Mouse (Mus musculus) small intestine, adult 2 months (tissue): ENCODE measurements around the gene Smarca1. TPM values are rescaled to one million over a fixed set of nuclear protein-coding genes. Genes with fewer than 3 reads are reported as not detected.

Experiments used
- H3K27ac ChIP-seq: fragments of 200-500 bp; 2 replicates; pipeline ENCODE4 v1.5.1; 2012; ENCODE audit warnings: low read depth, low read length, control low read depth, inconsistent platforms; ENCODE audit not compliant: insufficient read depth
- H3K27me3 ChIP-seq: fragments of 200-500 bp; 2 replicates; pipeline ENCODE4 v1.6.1; 2012; ENCODE audit warnings: mild to moderate bottlenecking, moderate library complexity, low read length, inconsistent platforms; ENCODE audit not compliant: control insufficient read depth, insufficient read depth
- H3K36me3 ChIP-seq: fragments of 200-500 bp; 2 replicates; pipeline ENCODE4 v1.6.1; 2012; ENCODE audit warnings: mild to moderate bottlenecking, low read length, control low read depth, inconsistent platforms; ENCODE audit not compliant: control insufficient read depth, insufficient read depth
- H3K4me1 ChIP-seq: fragments of 200-500 bp; 2 replicates; pipeline ENCODE4 v1.6.1; 2012; ENCODE audit warnings: low read length, inconsistent platforms, mixed read lengths; ENCODE audit not compliant: control insufficient read depth, insufficient read depth, insufficient read length
- H3K4me3 ChIP-seq: fragments of 200-500 bp; 2 replicates; pipeline ENCODE4 v1.5.1; 2012; ENCODE audit warnings: low read depth, mild to moderate bottlenecking, control low read depth, inconsistent platforms, low read length, moderate library complexity
- CTCF ChIP-seq: fragments of 200-500 bp; IDR thresholded peaks from 2 replicates; pipeline ENCODE4 v1.5.1; 2012; ENCODE audit warnings: low read depth, mild to moderate bottlenecking, control low read depth, inconsistent platforms, low read length, moderate library complexity, mixed read lengths; ENCODE audit not compliant: insufficient replicate concordance, insufficient read length; ENCODE audit errors: extremely low read depth
- POLR2A ChIP-seq: fragments of 200-500 bp; IDR thresholded peaks from 2 replicates; pipeline ENCODE4 v1.6.1; 2012; ENCODE audit warnings: low read depth, mild to moderate bottlenecking, control low read depth, inconsistent platforms, low read length, moderate library complexity
- WGBS: fragments of 180-500 bp; shearing (Covaris S2); methylation state at CpG from one replicate; pipeline ENCODE4 v1.1.7; 2018; 5-methylcytosine and 5-hydroxymethylcytosine counted together
- polyA plus RNA-seq: library from polyadenylated mRNA; depleted of rRNA; stranded (reverse); fragments of >200 nt; gene quantifications from 2 replicates; pipeline ENCODE4 v1.2.3, GENCODE M21; 2012; rRNA removed

The Smarca1 gene
- polyA plus RNA-seq, 1 experiment, result 0.06 TPM

DNA sequence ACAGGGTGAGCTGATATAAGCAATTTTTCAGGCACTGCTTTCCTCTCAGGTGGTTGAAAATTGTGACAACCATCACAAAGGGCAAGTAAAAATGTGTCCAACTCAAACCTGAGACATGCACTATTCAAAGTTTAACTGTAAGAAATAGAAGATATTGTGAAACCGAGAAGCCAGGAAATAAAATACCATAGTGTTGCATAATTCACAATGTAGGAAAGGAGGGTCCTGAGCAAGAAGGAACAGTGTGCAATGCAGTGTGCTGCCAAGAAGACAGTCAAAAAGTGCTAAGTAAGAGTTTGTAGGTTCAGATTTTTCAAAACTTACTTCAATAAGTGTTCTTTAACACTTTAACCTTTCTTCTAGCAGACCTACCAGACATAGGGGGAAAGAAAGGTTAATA lies 128.3 kb downstream of the Smarca1 start:
- H3K27me3 ChIP-seq, result no peaks in the 10 kb centered on the region
- no peaks in the 10 kb centered on the region for H3K4me1 ChIP-seq
- H3K27ac ChIP-seq, result no peak overlapping the region
- no peaks in the 10 kb centered on the region for H3K36me3 ChIP-seq
- no peak for TF ChIP-seq POLR2A
- H3K4me3 ChIP-seq, result no peak overlapping the region
- 87% methylated on average over 1 of the region's 1 CpGs for WGBS

DNA sequence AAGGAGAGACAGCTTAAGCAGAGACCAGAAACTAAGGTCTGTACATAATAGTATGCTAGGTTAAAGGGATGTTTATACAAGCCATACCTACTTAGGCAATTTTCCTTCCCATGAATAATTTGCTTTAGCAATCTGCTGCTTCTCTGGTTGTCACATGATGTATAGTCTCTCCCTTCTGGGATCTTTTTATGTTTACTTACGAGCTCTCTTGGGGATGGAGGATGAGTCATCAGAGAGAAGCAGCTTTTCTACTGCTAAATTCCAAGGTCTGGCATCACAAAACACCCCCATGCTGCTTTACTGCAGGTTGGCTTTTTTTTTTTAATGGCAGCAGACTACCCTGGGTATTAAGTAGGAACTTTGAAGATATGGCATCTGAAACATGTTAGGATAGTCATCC lies 132.6 kb downstream of the Smarca1 start:
- 22% methylated on average over 1 of the region's 1 CpGs for WGBS
- TF ChIP-seq CTCF (no peak), POLR2A (no peak)
- no peaks in the 10 kb centered on the region for H3K4me1 ChIP-seq

More for the DNA sequence above, 132.6 kb downstream of the Smarca1 start:
- Histone ChIP-seq H3K4me3 (no peak overlapping the region), H3K36me3 (no peaks in the 10 kb centered on the region), H3K27ac (no peak overlapping the region), H3K27me3 (no peaks in the 10 kb centered on the region)

Other genes starting within 250 kb of the Smarca1 start
- gene Ocrl, start 19.4 kb upstream of the Smarca1 start, polyA plus RNA-seq, result 1.9 and 2.2 TPM in 2 replicates
- gene Apln, start 141.9 kb upstream of the Smarca1 start, polyA plus RNA-seq, result 0.74 and 0.79 TPM in 2 replicates
- gene Xpnpep2, start 215.8 kb upstream of the Smarca1 start, polyA plus RNA-seq, result 8.0 and 170 TPM in 2 replicates